Mouse (Mus musculus) gastrocnemius, postnatal 25 days (tissue): ENCODE measurements around the gene Tex33. TPM values are rescaled to one million over a fixed set of nuclear protein-coding genes. Genes with fewer than 3 reads are reported as not detected.

Experiments used
- DNase-seq: peaks from one replicate; pipeline ENCODE4 v3.0.0; 2022
- long read RNA-seq, 2 experiments: library from polyadenylated mRNA; stranded (forward); transcript quantifications; one replicate each; pipeline ENCODE4 v2.0.0; 2021
- total RNA-seq, 2 experiments: library from RNA; stranded (reverse); gene quantifications; 1 replicate in 1 of 2; 2 replicates in 1 of 2; pipeline ENCODE4 v1.2.3; 2021

Gene Tex33
- not detected for total RNA-seq
- long read RNA-seq, experiment 1, result 0 reads
- long read RNA-seq, experiment 2, result 0 reads

- no peak for DNase-seq
Observed at GRCm38 (mm10) chr15:78395478-78395962, at the start of gene Tex33. TSS of gene Tex33 (minus strand) at chr15:78395912.

- DNase-seq, result no peak
Observed at GRCm38 (mm10) chr15:78443857-78444256, 48.1 kb upstream of the Tex33 start.

GRCm38 (mm10) chr15:78442231-78442630 lies 46.5 kb upstream of the Tex33 start:
- no peak for DNase-seq

GRCm38 (mm10) chr15:78438973-78439372 lies 43.3 kb upstream of the Tex33 start:
- DNase-seq, result no peak

GRCm38 (mm10) chr15:78438505-78438904 lies 42.8 kb upstream of the Tex33 start:
- no peak for DNase-seq

GRCm38 (mm10) chr15:78438018-78438394 lies 42.3 kb upstream of the Tex33 start:
- no peak for DNase-seq

GRCm38 (mm10) chr15:78437237-78438017 lies 41.7 kb upstream of the Tex33 start:
- peak; percentile 65 for DNase-seq

- DNase-seq, result peak; percentile 86
Observed at GRCm38 (mm10) chr15:78436380-78437192, 40.9 kb upstream of the Tex33 start.

GRCm38 (mm10) chr15:78435681-78436080 lies 40.0 kb upstream of the Tex33 start:
- DNase-seq, result no peak

GRCm38 (mm10) chr15:78434896-78435520 lies 39.3 kb upstream of the Tex33 start:
- DNase-seq, result no peak

- no peak for DNase-seq
Observed at GRCm38 (mm10) chr15:78431541-78432121, 35.9 kb upstream of the Tex33 start.

GRCm38 (mm10) chr15:78430874-78431273 lies 35.2 kb upstream of the Tex33 start:
- DNase-seq, result no peak

- peak; percentile 29 for DNase-seq
Observed at GRCm38 (mm10) chr15:78429871-78430622, 34.3 kb upstream of the Tex33 start.

GRCm38 (mm10) chr15:78429139-78429459 lies 33.4 kb upstream of the Tex33 start:
- no peak for DNase-seq

GRCm38 (mm10) chr15:78428391-78429138 lies 32.9 kb upstream of the Tex33 start, which contains the start of gene Kctd17:
TSS of gene Kctd17 (plus strand) at chr15:78428564.
- peak; percentile 80 for DNase-seq

- DNase-seq, result no peak
Observed at GRCm38 (mm10) chr15:78425230-78425629, 29.5 kb upstream of the Tex33 start.

- no peak for DNase-seq
Observed at GRCm38 (mm10) chr15:78424507-78424906, 28.8 kb upstream of the Tex33 start.

GRCm38 (mm10) chr15:78422046-78422956 lies 26.6 kb upstream of the Tex33 start:
- DNase-seq, result peak; percentile 57

GRCm38 (mm10) chr15:78420395-78420794 lies 24.7 kb upstream of the Tex33 start:
- DNase-seq, result no peak

- no peak for DNase-seq
Observed at GRCm38 (mm10) chr15:78416937-78417336, 21.2 kb upstream of the Tex33 start.
